Mouse (Mus musculus) c-Kit-positive CD71-negative TER-119-negative erythroid progenitor cells, embryonic 14.5 days (primary cell): ENCODE measurements around the gene Mmp14.

Source experiments
- DNase-seq: peaks from one replicate; pipeline ENCODE4 v3.0.0-alpha.2; 2013; ENCODE audit warnings: low read depth

Gene Mmp14

GRCm38 (mm10) chr14:54413877-54414700 lies 17.3 kb upstream of the Mmp14 start:
- no peak for DNase-seq

GRCm38 (mm10) chr14:54415241-54416020 lies 16.0 kb upstream of the Mmp14 start:
- DNase-seq: no peak

GRCm38 (mm10) chr14:54416229-54416775 lies 15.1 kb upstream of the Mmp14 start:
- no peak for DNase-seq

- no peak for DNase-seq
These were observed 14.6 kb upstream of the Mmp14 start for GRCm38 (mm10) chr14:54416830-54417229.

GRCm38 (mm10) chr14:54417623-54418081 lies 13.8 kb upstream of the Mmp14 start, which contains the start of gene Slc7a7:
Gene Slc7a7, minus strand, starts transcription at chr14:54417780.
- peak; percentile 70 for DNase-seq

GRCm38 (mm10) chr14:54421014-54421413 lies 10.4 kb upstream of the Mmp14 start:
- DNase-seq: no peak

GRCm38 (mm10) chr14:54423406-54423805 lies 8.0 kb upstream of the Mmp14 start:
- DNase-seq: no peak

GRCm38 (mm10) chr14:54424634-54425033 lies 6.8 kb upstream of the Mmp14 start:
- no peak for DNase-seq

GRCm38 (mm10) chr14:54425540-54425939 lies 5.9 kb upstream of the Mmp14 start:
- no peak for DNase-seq

- no peak for DNase-seq
These were observed 5.3 kb upstream of the Mmp14 start for GRCm38 (mm10) chr14:54426003-54426688.

GRCm38 (mm10) chr14:54426689-54427398 lies 4.6 kb upstream of the Mmp14 start, which contains the start of gene Mrpl52:
Gene Mrpl52, plus strand, starts transcription at chr14:54426909.
- DNase-seq: no peak

GRCm38 (mm10) chr14:54427696-54428095 lies 3.7 kb upstream of the Mmp14 start:
- no peak for DNase-seq

GRCm38 (mm10) chr14:54428421-54428820 lies 3.0 kb upstream of the Mmp14 start:
- no peak for DNase-seq

GRCm38 (mm10) chr14:54429332-54430093 lies 1.9 kb upstream of the Mmp14 start:
- DNase-seq: no peak

- no peak for DNase-seq
These were observed 836 bp upstream of the Mmp14 start for GRCm38 (mm10) chr14:54430406-54431145.

GRCm38 (mm10) chr14:54432078-54432836 lies 845 bp downstream of the Mmp14 start:
- DNase-seq: no peak

GRCm38 (mm10) chr14:54432837-54433830 lies 1.7 kb downstream of the Mmp14 start:
- DNase-seq: no peak
